Mouse (Mus musculus): ENCODE data around the gene Arhgap31.
A peak's percentile ranks its signal among the peaks of the same experiment; 100 is the strongest.
"Not testable (repeated sequence)": the region's sequence is repeated elsewhere in the genome, so short reads cannot be mapped to it uniquely, and the experiment has no call there.

The Arhgap31 gene

GRCm38 (mm10) chr16:38683094-38683493 is 30.0 kb downstream of the Arhgap31 start:
- no peak for DNase-seq

GRCm38 (mm10) chr16:38681313-38681712 is 31.8 kb downstream of the Arhgap31 start:
- no peak for DNase-seq

DNA sequence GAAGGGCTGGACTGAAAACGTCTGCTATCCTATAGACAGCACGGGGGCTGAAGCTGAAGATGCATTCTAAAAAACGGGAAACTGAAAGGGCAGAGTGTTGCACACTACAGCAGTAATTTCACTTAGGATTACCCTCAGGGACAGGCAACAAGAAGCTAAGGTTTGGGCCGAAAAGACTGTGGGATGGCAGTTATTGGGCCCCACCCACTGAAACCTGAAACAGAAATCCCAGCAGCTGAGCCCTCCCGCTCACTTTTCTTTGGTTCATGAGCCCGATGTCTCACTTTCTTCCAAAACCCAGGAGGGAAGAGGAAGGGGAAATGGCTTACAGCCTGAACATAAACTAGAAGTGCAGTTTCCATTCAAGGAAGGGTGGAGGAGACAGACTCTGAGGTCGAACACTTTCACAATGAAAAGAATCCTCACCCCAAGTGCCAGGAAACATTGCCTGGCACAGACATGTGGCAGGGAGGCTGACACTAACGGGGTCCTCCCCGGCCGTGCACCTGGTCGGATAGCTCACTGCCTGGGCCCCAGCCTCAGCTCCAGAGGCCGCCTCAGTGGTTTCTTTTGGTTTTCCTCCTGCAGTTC is 33.5 kb downstream of the Arhgap31 start:
- DNase-seq = no peak

DNA sequence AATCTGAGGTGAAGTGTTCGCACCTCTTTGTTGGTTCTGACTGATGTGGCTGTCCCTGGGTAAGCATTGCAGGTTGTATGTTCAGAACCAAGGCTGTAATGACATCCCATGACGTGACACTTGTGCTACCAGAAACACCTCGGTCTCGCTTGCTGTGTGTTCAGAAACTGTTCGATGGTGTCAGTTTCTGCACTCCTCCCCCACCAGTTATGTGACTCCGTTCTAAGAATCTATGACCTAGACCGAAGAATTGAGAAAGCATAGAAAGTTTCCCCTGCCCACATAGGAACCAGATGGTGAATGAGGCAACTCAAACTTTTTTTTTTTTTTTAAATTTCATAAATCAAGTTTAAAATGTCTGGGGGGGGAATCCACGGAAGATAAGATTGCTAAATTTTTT is 34.2 kb downstream of the Arhgap31 start:
- no peak for DNase-seq

DNA sequence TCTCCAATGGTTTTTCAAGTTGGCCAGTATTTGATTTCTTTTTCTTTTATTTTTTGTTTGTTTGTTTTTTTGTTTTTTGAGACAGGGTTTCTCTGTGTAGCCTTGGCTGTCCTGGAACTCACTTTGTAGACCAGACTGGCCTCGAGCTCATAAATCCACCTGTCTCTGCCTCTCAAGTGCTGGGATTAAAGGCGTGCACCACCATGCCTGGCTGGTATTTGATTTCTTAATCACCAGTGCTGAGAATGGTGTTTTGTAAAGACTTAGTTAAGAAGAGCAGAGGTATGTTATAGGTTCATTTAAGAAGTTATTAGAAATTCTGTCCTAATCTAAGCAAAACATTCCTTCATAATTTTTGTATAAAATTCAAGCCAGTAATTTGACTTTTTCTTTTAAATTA is 35.1 kb downstream of the Arhgap31 start:
- not testable (repeated sequence) for DNase-seq

DNA sequence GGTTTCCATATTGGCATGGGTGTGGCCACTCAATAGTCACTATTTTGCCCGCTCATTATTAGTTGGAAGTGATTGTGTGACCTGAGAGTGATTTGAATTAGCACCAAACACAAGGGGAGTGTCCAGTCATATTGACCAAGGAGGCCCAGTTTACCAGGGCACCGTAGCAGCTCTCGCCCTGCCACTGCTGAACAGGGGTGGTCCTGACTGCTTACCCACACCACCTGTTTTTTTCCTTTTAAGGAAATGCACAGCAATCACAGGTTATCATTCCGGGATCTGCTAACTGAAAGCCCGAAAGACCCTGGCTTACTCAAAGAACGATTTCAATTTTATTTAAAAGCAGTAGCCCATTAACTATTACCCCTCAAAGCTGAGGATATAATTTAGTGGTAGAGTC is 35.9 kb downstream of the Arhgap31 start:
- no peak for DNase-seq

DNA sequence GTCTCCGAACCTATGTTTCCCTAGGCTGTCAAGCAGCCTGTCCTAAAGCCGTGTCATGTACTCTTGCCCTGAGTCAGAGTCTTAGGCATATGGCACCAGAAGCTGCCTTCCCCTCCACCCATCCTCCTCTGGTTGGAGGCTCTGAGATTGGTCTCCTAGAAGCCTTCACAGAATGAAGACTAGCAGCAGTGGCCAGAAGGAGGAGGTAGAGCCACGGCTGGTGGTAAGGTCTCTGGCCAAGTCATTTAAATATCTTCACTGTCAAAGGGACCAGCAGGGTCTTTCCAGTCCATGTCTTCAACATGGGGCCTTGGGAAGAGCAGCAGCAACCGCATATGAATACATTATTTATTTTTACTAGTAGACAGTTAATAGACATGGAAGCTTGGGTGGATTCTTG is 36.4 kb downstream of the Arhgap31 start:
- DNase-seq = no peak

- DNase-seq = no peak
Observed at GRCm38 (mm10) chr16:38675600-38676335, 37.3 kb downstream of the Arhgap31 start.

DNA sequence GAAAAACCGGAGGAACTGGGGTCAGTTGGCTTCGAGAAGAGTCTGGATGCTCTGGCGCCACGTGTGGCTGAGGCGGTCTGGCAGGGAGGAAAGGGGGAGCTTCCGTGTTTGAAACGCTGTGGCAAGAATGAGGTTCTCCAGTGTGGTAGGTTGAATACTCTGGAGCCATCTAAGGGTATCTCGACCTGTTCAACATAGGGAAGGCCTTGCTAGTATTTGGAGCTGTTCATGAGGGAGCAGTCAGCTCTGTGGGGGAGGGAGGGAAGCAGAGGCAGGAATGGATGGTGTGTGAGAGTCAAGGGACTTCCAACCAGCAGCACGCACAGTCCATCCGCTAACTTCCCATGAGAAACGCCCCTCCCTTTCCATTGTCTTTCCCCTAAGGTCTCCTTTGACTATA is 38.2 kb downstream of the Arhgap31 start:
- DNase-seq = no peak

- DNase-seq = no peak
Observed at GRCm38 (mm10) chr16:38673511-38673910, 39.6 kb downstream of the Arhgap31 start.

DNA sequence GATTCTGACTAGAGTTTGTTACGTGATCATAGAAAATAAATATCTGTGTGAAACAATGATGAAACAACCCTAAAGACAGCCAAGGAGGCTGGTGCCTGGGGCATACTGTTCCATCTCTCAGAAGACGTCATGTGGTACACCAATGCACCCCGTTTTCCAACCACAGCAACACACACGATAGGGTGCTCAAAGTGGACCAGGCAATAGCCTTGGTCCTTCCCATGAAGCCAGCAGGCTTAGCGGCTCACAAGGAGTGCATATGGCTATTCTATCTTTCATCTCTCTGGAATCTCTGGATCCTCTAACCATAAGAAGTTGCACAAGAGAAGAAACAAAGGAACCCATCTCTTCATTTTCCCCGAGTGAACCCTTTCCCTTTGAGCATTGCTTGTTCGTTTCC is 40.1 kb downstream of the Arhgap31 start:
- no peak for DNase-seq

DNA sequence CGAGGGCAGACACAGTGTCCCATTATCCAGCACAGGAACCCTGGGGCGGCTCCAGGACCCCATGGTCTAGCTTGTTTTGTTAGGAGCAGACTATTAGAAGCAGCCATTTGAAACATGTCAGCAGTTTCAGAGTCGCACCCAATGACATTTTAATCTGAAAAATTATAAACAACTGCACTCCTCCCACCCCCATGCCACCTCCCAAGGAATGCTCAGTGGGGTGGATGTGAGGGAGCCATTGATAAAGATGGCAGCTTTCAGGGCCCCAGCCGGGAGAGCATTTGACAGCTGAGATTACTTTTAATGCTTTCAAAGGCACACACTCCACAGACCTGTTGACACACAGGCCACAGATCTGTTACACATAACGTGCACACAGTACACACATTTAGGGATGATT is 40.7 kb downstream of the Arhgap31 start:
- no peak for DNase-seq

DNA sequence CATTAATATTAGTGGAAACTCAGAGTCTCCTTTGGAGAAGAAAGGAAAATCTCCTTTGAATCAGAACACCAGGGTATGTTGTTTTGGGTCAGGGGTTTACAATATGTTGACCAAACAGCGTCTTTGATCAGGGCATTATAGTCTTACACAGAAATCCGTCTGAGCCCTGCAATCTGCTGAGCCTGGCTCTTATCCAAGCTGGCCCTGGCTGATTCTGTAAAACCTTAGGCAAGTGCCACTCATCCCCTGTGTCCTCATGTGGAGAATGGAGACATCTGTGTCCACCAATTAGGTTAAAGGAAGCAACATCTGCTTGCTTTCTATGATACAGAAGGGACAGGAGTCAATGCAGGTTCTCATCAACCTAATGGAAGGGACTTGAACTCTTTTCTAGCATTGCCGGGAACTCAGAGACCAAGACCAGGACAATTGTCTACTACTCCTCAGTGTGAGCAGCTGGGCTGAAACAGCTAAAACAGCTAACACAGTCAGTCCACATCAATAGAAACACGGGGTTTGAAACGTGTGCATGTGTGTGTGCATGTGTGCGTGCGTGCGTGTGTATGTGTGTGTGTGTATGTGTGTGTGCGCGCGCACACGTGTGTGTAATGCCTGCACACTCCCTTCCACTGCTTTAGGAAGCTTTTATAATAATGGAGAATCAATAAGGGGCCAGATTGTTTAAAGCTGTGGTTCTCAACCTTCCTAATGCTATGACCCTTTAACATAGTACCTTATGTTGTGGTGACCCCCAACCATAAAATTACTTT is 42.3 kb downstream of the Arhgap31 start:
- no peak for DNase-seq

GRCm38 (mm10) chr16:38668871-38669675 is 44.0 kb downstream of the Arhgap31 start:
- peak; percentile 54 for DNase-seq

DNA sequence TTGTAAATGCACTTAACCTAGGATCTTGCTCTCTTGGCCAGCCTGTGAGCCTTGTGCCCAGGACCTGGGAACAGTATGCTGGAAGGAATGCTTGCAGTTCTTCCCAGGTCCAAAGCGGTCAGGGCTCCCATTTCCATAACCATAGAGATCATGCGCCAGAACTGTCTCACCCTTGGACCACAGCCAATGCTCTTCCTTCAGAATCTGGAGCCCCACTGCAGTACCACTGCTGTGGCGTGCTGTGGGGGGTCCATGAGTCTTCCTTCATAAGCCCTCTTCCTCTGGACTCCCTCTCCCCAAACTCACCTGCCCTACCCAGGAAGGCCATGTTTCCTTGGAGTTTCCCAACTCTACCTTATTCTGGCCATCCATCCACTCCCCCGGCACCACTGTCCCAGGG is 46.6 kb downstream of the Arhgap31 start:
- DNase-seq = no peak

DNA sequence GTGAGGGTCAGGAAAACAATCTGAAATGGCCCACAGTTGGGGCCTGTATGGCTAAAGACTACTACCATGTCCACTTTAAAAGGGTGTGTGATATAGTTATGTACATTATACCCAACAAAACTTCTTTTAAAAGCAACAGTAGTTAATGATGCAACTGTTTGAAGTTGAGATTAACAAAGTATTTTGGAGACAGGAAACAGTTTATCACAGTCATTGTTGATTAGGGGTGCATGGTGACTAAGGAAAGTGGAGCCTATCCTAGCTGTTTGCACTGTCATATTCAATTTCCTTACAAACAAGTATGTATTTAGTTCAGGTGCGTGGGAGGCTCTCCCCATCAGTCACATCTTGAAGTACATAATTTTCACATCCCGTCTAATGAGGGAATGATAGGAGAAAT is 47.1 kb downstream of the Arhgap31 start:
- no peak for DNase-seq

DNA sequence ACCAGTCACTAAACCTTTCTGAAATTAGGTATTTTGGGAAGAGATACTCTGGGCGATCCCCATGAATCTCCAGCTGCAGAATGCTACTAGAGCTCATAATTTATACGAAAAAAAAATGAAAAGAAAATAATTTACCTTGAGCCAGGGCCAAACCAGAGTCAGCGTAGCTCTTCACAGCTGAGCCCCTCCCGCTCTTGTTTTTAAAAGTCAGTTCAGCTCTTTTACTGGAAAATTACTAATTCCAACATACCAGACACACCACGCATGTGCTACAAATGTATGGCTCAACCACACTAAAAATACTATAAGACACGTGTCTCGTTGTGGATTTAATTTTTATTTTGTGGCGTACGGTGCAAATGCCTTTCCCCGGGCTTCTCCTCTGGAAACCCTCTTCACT is 50.5 kb downstream of the Arhgap31 start:
- DNase-seq = no peak

- DNase-seq = no peak
Observed at GRCm38 (mm10) chr16:38654308-38654707, 58.8 kb downstream of the Arhgap31 start.

GRCm38 (mm10) chr16:38653390-38653871 is 59.6 kb downstream of the Arhgap31 start:
- no peak for DNase-seq

DNA sequence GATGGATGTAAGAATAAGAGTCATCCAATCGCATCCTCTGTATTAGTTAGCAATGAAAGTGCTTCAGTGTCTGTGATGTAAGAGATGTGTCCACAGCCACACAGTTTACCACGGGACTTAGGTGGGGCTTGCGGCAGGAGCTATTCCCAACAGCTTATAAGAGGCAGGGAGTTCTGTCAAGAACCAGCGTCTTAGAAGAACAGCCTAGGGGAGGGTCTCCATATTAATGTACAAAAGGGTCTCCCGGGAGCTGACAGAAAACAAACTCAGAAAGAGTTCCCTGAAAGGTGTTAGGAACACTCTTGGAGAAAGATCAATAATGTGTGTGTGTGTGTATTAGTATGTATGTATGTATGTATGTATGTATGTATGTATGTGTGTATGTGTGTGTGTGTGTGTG is 60.4 kb downstream of the Arhgap31 start:
- DNase-seq = no peak

DNA sequence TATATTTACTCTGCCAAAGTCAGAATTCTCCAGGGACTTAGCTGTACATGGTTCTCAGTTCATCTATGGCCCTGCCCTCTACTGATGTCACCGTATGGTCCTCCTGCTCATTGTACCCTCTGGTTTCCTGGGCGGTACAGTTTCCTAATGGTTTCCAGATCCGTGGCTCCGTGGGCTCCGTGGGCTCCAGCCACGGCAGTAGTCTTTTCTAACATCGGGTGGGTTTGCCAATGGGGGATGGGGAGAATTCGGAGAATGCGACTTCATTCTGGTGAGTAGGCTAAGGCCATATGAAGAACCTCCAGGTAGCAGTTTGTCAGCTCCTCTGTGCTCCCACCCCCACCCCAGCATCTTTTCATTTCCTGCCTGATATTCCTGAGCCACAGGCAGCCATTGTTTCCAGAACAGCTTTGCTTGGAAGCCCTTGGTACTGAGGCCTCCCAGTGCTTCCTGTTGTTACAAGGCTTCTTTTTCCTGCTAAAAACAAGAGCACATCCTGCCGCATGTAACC is 61.3 kb downstream of the Arhgap31 start:
- DNase-seq = peak; percentile 41

GRCm38 (mm10) chr16:38651306-38651705 is 61.8 kb downstream of the Arhgap31 start:
- no peak for DNase-seq

DNA sequence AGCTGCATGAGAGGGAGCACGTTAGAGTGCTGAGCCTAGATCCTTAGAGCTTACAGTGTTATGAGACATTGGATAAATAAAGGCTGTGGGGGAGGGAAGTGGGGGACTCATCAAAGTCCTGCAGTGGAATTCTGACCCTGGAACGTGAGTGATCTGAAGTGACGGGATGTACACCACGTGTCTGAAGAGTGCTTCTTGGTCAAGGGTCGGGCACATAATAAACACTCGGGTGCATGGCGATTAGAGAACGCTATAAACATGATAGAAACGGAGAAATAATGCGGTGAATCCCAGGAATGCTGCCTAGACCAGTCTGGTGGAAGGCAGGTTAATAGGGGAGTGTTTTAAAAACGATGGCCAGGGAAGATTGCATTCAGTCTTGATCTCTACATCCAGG is 63.6 kb downstream of the Arhgap31 start:
- DNase-seq = no peak

Data from kidney, adult 18-20 months (tissue).